Mouse (Mus musculus): ENCODE measurements around the gene Kif28. TPM values are rescaled to one million over a fixed set of nuclear protein-coding genes. Genes with fewer than 3 reads are reported as not detected.
"Not testable (repeated sequence)": the region's sequence is repeated elsewhere in the genome, so short reads cannot be mapped to it uniquely, and the experiment has no call there.

The Kif28 gene
- total RNA-seq, 2 experiments from 2014 or later: 0.13 to 0.16 TPM

- DNase-seq: no peak
- intact Hi-C loops (cut with DNase I; ENCODE audit: low total_unique reads): no loop called here
These were observed 93.8 kb downstream of the Kif28 start for GRCm38 (mm10) chr1:179651224-179651623.

DNA sequence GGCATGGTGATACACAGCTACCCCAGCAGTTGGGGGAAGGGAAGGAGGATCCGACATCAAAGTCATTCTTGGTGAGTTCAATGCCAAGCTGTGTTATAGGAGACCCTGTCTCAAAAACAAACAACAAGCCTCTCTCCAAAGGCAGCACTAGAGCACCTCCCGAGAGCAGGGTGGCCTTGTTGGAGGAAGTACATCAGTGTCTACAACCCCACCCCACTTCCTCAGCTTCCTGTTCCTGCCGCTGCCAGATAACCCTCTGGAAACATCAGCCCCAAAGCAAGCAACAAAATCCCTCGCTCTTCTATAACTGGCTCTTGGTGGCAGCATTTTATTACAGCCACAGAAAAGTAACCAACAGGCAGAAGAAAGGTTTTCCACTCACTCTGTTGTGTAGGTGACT, 94.8 kb downstream of the Kif28 start:
- intact Hi-C loops (cut with DNase I; ENCODE audit: low total_unique reads): no loop called here
- no peak for DNase-seq

DNA sequence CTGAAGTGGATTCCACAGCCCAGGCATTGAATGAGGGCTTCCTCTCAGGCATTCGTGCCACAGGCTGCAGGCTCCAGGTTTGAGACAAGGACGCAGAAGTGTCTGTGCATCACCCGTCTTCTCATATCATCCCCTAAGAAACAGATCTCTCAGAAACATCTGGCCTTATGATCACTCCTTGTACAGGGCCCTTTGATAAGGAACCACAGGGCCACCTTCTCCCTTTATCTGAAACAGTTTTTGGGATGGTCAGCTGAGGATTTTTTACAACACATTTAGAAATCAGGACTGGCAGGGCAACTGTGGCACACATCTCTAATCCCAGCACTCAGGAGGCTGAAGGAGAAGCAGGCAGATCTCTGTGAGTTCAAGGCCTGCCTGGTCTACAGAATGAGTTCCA, 95.7 kb downstream of the Kif28 start:
- intact Hi-C loops (cut with DNase I; ENCODE audit: low total_unique reads): loop anchor here (10.0 kb wide), 1 partner anchor 85 kb away; no protein-coding TSS in a partner anchor
- DNase-seq: no peak

DNA sequence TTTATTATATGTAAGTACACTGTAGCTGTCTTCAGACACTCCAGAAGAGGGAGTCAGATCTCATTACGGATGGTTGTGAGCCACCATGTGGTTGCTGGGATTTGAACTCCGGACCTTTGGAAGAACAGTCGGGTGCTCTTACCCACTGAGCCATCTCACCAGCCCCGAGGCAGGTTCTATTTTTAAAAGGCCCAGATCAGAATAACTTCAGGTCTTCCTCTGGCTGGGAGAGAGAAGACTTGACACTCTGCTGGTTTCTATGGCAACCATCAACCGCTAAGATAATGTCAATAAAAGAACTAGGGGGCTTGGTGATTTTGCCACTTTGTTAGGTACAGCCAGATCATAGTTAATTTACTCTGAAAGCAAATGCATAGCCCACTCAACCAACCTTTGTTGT, 96.4 kb downstream of the Kif28 start:
- intact Hi-C loops (cut with DNase I; ENCODE audit: low total_unique reads): loop anchor here (10.0 kb wide), 1 partner anchor 86 kb away; no protein-coding TSS in a partner anchor
- not testable (repeated sequence) for DNase-seq

DNA sequence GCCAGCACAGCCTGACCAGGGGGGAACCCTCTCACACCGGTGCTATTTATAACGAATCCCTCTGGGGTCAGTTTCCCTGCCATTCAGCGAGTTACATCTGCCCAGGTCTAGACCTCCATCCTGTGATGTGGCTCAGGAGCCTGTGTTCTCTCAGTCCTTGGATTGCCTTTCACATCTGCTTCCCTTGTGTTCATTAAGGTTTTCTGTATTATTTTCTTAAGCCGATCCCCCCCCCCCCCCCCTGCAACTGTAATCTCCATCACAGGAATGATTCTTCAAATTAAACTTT, 99.1 kb downstream of the Kif28 start:
- no peak for DNase-seq
- intact Hi-C loops (cut with DNase I; ENCODE audit: low total_unique reads): loop anchor here (10.0 kb wide), 1 partner anchor 89 kb away; no protein-coding TSS in a partner anchor

Other genes with a start within 250 kb of the Kif28 start
- gene Smyd3, start 227.2 kb downstream of the Kif28 start, total RNA-seq (2021): 1 to 10 TPM; 4.3 to 5.1 TPM
- gene Tfb2m, start 199.0 kb downstream of the Kif28 start, total RNA-seq (2021): 10 to 100 TPM; 26.0 to 27.7 TPM
- gene Cnst, start 198.9 kb downstream of the Kif28 start, total RNA-seq (2021): 10 to 100 TPM; 23.4 to 25.9 TPM
- gene Sccpdh, start 77.1 kb downstream of the Kif28 start, total RNA-seq (2021): 10 to 100 TPM; 43.1 to 47.0 TPM
- gene Gm10518, start 58.1 kb upstream of the Kif28 start, total RNA-seq (2021): not detected
- gene Ahctf1, start 58.4 kb upstream of the Kif28 start, total RNA-seq (2021): 10 to 100 TPM; 14.8 to 17.8 TPM
- 10 to 100 TPM; 26.5 to 27.3 TPM for gene Cdc42bpa, start 215.2 kb upstream of the Kif28 start, total RNA-seq (2021)

Data from gastrocnemius, postnatal 14 days (tissue).